Mouse (Mus musculus): ENCODE results near the gene Pirt. TPM values are rescaled to one million over a fixed set of nuclear protein-coding genes. Genes with fewer than 3 reads are reported as not detected.

Gene Pirt
- total RNA-seq (2022), result under 1 TPM; 0.21 to 0.33 (median 0.25) TPM

DNA sequence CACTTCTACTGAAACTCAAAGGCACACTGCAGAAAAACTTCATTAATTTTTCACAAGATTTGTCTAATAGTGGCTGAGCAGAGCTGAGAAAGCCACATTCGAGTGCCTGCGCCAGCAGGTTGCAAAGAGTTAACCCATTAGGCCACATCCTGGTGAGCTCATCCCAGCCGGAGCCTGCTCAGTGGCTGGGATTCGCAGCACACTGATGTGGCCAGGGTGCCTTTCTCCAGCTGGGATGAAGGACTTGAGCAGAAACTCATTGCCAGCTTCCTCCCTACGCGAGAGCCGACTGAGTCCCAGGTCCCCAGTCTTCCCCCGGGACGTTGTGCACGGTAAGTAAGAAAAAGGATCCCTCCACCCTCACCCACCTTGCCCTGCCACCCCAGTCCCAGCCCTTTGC is at the start of gene Pirt:
Gene Pirt, plus strand, starts transcription at position 171 of the 400 bp plus-strand sequence.
- DNase-seq (ENCODE audit: low spot score in 2 of 2), result no peak

DNA sequence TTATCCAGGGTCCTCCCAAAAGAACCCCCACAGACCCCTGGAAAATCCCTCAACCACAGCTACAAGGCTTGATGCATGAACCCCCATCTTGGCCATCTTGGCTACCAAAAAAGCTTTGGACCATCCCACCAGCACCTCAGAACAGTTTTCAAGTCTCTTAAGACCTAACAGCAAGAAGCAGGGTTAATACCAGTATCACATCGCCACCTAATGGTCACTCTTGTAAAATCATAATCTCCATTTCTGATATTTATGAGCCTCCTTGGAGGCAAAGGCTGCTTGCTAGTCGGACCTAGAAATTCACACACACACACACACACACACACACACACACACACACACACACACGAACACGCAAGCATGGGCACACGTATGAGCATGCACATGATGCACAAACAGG is 40.1 kb upstream of the Pirt start:
- peak in 1 of 2 experiments; percentile 3 for DNase-seq (ENCODE audit: low spot score in 2 of 2)

DNA sequence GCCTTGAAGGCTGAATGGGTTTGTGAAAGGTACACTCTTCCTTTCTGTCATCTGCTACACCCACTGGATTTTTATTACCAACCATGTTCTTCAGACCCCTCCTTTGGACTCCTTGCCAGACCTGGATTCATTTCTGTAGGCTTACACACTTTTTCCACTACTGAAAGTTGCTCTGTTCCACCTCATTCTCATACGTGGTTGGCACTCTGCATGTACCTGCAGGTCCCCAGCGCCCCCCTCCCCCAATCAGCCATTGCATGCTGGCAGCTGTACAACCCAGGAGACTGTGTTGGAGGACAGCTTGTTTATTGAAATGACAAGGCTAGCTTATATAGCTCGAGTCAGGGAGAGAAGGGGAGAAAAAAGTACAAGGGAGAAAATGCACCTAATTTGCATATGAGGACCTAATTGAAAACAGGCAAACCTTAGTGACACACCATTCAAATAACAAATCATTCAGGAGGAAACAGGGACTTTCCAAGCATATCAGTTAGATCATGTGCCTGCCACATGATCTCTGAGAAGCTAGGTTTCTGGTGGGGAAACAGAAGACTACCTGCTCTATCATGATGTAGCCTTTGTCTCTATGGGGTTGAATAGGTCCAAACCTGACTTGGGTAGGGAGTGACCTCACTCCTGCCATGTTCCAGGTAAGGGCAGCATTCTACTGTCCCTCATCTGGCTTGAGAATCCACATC is 38.9 kb upstream of the Pirt start:
- no peak for DNase-seq (ENCODE audit: low spot score in 2 of 2)

DNA sequence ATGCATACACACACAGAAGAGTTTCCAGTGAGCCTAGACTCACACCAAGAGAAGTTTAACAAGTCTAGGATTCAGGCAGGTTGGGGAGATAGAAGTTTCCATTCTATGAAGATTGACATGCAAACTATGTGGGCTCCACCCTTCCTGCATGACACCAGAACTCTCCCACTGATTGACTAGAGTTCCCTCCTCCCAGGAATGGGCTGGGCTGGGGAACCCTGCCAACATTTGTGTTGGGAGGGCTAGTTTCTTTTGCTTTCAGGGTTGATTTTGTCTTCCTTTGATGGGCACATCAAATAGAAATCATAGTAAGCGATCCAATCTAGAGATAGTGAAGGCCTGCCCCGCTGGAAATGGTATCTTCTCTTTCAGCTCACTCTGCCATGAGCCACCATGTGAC is 30.5 kb upstream of the Pirt start:
- DNase-seq (ENCODE audit: low spot score in 2 of 2), result no peak

DNA sequence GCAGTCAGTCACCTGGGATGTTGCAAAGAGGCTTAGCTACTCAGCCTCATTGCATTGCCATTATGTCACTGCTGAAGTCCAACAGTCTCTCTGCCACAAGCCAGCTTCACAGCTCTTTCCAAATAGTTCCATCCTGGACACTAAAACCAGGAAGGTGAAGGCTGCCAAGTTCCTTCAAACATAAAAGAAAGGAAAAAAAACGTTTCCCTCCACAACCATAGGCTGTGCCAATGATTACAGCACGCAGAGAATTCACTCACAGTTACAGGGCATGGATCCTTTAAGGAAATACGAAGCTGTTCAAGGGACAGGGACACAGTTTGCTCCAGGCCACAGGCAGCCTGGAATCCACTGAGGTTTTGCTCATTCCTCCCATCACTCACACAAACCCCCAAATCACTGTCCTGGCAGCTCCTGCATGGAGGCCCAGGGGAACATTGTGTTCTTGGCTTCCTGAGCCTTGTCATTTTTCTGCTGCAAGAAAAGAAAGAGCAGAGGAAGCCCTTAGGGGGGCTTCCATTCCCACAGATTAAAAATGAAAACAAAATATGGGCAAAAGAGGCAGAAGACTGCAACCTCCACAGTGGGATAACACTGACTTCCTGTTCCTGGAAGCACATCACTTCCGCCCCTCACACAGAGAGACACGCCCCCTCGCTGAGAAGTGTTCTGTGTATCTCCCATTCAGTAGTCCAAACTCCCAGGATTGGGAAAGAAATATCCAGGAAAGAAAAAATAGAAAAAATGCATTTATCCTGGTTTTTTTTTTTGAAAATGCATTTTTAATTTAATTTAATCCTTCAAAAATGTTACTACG is 29.3 kb upstream of the Pirt start:
- DNase-seq (ENCODE audit: low spot score in 2 of 2), result no peak

DNA sequence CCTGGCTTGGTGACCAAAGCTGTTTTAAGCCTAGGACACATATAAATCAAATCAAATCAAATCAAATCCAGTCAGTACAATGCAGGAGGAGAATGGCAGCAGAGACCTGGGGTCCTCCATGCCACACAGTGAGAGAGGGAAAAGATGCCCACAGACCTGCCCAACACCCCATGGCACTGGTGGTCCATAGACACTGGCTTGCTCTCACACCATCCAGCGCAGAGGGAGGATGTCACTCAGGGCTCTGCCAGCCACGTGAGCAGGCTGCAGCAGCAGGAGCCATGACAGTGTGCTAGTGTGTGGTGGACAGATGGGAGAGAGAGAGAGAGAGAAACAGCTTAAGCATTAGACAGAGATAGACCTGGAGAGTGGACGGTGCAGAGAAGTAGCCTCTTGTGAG is 19.2 kb upstream of the Pirt start:
- no peak for DNase-seq (ENCODE audit: low spot score in 2 of 2)

DNA sequence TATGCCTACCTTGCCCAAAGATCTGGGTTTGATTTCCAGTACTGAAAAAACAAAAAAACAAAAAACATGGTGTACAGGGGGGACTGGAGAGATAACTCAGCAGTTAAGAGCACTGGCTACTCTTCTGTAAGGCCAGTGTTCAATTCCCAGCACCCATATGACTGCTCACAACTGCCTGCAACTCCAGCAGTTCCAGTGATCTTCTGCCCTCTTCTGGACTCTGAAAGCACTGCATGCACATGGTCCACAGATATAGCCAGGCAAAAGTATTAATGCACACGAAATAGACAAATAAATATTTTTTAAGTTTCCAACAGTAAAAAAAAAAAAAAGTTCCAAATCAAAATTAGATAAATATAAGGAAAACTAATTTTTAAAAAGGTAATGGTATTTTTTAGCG is 13.0 kb upstream of the Pirt start:
- no peak for DNase-seq (ENCODE audit: low spot score in 2 of 2)

DNA sequence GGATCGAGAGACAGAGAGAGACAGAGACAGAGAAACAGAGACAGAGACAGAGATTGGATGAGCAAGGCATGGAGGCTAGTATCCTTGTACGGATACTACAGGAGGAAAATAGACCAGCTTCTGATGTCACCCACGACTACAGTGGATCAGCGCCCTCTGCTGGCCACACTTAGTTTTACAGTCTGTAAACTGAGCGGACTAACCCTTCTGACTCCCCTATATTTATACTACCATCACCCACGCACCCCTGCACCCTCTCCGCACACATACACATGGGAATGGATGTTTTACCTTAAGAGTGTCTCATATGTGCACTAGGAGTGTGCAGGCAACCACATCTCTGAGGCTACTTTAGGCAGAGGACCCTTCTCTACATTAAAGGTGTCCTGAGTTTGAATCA is 12.4 kb upstream of the Pirt start:
- peak; percentile 28 to 54 for DNase-seq (ENCODE audit: low spot score in 2 of 2)

DNA sequence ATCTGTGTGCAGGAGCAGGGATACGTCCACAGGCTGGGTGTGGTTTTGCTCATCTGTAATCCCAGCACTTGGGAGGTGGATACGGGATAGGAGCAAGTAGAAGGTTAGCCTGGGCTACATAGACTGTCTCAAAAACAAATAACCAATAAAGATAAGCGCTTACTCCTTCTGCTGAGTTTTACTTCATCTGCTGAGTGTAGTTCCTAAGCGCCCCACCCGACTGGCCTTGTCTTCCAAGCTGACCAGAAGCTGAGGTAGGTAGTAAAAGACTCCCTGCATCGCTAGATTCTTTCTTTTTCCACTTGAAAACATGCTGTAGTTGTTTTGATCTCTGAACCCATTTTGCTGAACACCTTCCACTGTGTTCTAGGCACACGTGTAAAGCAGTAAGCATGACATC is 9.0 kb upstream of the Pirt start:
- no peak for DNase-seq (ENCODE audit: low spot score in 2 of 2)

DNA sequence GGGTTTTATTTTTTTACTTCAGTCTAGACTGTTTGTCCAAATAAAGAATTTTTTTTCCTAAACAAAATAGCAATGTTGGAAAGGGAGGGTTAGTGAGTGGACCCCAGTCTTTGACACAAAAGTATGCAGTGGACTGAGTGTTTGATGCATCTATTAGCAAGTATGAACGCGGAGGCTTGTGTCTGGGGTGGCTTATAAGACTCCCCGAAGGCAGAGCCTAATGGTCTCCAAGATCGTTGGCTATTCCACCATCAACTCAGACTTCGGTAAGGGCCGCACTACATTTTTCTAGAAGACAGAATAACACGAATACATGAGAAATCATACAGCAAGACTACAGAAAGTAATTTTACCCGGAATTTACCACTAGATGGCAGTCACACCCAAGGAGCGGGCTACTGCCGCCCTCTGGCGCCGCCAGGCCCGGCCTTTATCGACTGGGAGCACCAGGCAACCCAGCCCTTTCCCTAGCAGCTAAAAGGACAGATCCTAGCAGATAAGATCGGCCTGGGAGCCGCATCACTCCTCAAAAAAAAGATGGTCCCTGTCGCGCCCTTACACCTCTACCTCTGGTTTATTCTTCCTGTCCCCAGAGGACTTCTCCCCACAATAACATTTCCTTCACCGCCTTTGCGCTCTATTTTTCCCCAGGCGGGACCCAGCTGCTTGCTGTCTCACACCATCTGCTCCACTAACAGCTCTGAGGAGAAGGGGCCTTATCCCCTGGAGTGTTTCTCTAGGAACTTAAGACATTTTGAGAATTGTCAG is 6.0 kb upstream of the Pirt start:
- DNase-seq (ENCODE audit: low spot score in 2 of 2), result peak; percentile 23 to 29

DNA sequence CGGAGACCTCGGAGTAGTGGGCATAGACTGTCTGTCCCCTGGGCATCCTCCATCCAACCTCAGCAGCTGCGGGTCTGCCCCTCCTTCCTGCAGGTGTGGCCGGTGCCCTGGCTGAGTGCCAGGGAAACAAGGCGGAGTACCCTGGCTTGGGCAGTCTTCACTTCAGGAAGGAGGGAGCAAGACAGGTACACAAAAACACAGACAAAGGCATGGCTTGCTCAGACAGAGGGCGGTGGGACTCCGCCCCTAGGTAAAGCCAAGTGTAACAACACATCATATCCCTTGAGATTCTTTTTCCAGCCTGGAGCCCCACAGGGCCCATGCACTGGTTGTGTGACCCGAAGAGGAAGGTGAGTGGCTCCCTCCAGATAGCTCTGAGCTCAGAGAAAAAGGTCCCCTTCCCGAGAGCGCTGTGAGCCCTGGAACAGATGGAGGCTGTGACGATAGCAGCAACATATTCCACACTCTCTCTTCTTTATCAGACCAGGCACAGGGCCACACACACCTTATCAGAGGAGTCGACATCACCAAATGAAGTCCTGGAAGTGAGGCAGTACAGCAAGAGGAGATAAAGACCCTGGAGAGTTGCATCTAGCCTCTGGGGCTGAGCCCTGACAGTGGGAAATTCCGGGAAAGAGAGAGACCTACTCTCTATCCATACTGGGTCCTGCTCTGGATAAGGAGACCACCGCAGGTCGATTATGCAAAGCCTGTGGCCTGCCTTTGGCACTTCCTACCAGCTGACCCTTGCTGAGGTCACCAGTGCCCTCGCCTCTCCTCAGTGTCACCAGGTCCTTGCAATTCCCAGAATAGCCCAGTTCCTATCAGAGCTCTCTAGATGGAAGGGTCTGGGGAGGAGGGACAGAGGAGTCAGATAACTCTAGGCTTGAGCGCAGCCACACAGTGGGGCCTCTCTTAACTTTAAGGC is 1.0 kb downstream of the Pirt start:
- no peak for DNase-seq (ENCODE audit: low spot score in 2 of 2)

DNA sequence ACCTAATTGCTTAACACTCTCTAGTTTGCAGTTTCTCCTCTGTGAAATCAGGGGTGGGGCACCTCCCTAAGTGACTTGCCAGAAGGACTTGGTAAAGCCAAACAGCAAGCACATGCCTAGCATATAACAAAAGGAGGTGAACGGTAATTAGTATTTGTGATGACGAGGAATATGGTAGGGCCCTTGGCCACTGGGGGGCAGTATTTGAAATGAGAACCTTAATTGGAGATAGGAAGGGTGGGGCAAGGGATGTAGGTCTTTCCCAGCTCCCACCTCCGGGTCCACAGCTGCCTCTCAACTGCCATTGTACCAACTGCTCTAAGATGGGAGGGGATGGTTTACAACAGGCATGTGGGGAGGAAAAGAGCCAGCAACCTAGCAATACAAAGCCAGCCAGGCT is 2.5 kb downstream of the Pirt start:
- DNase-seq (ENCODE audit: low spot score in 2 of 2), result peak; percentile 9 to 23

DNA sequence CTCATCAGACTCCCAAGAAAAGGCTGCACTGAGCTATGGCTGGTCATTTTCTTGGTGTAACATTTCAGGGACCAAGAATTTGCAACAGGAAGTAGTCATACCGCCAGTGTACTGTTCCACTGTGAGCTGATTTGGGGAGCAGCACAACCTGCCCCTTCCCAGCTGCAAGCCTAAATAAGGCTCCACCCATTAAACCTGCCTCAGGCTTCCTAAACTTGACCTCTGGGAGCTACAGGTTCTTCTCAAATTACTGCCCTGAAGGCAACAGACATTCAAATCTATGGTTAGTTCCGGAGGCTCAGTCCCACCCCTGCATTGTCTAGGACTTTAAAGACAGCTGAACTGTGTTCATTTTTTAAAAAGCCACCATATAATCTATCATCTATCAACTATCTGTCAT is 8.2 kb downstream of the Pirt start:
- no peak for DNase-seq (ENCODE audit: low spot score in 2 of 2)

DNA sequence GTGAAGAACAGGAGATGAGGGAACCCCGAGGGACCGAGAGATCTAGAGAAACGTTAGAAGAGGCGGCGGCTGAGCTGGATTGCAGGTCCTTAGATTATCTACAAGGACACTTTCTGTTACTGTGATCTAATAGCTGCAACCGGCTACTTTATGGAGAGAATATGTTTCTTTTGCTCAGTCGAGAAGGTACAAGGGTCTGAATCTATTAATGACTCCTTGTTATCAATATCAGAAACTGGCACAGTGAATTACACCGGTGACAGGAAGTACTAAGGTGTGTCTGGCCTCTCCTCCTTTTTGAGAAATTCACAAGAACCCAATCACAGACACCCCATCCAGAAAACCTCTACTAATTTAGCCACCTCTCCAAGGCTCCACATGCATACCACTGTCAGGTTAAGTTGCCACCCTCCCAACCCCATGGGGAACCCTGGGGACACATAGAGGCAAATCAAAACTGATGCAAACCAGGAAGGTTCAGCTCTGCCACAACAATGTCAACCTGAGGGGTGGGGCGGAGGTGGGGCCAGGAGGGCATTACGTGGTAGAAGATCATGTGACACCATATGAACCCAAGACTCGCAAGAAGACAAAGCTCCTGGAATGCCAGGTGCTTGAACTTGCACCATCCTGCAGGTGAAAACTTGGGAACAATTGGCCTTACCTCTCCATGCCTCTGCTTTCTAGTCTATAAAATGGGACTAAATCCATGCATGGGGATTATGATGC is 12.5 kb downstream of the Pirt start:
- DNase-seq (ENCODE audit: low spot score in 2 of 2), result no peak

DNA sequence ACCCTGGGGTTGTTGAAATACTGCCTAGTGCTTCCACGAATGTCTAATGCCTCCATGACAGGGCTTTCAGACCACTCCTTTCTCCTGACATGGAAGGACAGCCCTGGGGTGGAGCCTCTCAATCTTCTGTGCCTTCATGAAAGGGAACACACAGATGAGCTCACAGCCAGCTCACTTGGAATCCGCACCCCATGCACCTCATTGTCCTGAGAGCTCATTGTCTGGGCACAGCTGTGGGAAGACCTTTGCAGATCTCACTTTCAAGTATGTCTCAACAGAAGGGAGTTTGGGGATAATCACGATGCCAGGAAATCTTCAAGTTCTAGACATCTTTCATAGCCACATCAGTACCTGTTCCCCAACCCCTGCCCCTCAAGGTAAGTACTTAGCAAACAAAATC is 16.5 kb downstream of the Pirt start:
- DNase-seq (ENCODE audit: low spot score in 2 of 2), result no peak

DNA sequence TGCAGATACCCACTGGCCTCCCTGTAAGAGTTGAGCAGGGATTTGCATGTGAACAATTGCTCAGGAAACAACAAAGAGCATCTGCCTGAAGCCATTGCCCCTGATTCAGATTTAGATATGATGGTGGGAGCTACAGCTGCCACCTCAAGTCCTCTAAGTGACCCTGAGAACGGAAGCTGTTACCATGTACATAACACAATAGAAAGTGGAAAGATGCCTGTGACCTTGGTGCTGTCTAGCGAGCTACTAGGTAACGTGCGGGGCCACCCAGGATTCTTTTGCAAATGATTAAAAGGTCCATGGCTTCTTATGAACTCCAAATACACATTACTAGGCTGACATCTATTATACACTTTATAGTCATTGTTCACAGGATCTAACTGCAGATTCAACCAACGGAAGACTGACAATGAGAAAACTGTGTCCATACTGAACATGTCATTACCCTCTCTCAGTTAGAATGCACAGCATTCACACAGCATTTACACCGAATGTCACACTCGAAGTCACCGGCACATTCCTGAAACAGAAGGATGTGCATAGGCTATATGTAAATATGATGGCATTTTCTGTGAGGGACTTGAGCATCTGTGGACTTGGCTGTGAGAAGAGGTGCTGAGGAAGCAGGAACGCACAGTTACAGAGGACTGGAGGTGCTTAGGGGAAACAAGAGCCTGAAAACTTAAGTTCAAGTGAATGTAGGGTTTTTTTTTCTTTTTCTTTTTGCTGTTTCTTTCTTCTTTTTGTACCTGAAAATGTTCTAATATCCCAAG is 21.2 kb downstream of the Pirt start:
- DNase-seq (ENCODE audit: low spot score in 2 of 2), result no peak

DNA sequence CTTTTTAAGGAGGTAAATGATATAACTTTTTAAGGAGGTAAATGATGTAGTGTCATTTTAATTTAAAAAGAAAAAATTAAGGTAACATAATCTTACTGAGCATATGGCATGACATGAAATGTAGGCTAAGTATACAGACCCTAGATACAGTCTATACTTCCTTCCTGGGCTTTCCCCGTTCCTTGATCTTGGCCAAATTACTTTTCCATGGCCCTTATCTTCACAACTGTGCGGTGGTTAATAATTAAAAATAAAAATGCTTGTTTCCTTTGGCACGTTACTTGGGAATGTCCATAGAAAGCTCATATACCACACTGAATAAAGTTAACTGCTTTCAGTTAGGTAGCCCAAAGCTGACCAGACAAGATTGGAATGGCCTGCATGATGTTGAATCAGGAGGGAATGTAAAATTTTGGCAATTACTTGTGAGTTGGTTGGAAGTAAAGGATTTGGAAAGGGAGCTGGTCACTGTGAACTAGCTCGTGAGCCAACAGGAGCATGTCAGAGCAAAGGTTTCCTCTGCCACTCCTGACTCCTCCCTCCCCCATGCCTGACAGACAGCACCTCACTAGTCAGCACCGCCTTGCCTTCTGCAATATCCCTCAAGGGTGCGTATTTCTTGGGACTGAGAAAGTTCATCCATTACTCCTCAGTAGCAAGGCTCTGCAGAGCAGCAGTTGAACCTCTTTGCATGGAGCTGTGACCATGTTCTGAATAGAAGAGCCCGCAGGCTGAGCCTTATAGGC is 22.8 kb downstream of the Pirt start:
- no peak for DNase-seq (ENCODE audit: low spot score in 2 of 2)

DNA sequence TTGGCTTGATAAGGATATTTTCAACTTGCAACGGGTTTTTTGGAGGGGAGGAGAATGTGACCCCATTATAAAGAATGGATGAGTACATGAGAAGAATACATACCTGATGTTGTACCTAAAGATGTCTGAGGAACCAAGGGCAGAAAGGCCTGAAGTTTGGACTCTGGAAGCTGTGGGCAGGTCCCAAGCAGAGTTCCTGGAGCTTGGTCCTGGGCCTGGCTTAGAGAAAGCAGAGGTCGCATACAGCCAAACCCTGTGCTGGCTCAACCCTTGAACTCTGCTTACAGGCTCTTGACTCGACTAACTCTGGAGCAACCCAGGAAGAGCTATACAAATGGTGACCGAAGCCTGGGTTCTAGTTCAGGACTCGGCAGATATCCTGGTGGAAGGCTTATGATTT is 30.2 kb downstream of the Pirt start:
- no peak for DNase-seq (ENCODE audit: low spot score in 2 of 2)

DNA sequence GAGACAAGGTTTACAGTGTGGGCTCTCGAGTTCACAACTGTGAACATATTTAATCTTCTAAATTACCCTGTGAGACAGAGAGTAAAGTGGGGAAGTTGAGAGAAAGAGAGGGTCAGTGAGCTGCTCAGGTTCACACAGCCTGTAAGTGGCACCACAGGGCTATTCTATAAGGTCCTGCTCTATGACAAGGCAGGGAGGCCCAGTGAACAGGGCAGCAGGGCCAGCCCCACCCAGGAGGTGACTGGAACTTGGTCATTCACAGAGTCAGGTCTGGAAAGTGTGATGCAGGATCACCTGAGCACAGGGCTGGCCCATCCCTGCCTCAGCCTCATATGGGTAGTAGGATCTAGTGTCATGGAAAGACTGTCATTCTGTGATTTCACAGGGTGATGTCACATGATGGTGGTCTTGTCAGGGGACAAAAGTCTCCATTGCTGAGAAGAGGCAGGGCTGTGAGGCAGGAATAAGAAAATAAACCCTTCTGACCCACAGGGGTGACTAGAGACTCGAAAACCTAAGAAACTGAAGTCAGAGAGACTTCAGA is 33.5 kb downstream of the Pirt start:
- no peak for DNase-seq (ENCODE audit: low spot score in 2 of 2)
